Comparison of ENCODE assay signal across 10 mouse cellular contexts in genomic region chr6:99033062-99033461, GRCm38 (mm10).
DNase-seq lines count a peak whose midpoint lies in the region; ATAC-seq and TF ChIP-seq lines count a peak whose summit lies in the region.
"Had no signal": no experiment of that assay in that cellular context is flagged by ENCODE, and none has a peak within 500 bp of the region (broad histone marks: within the 10 kb centered on the region; RNA-seq: fewer than 3 reads in every experiment).

No protein-coding gene starts in this region.

- no peaks in the 10 kb centered on the region for H3K27me3 ChIP-seq in intestine, postnatal 0 days (replicated peaks; ENCODE audit: control insufficient read depth, insufficient read depth, low read length)
- H3K27me3 ChIP-seq in intestine, embryonic 16.5 days (replicated peaks; ENCODE audit: control insufficient read depth, insufficient read depth, low read length): no peaks in the 10 kb centered on the region
- H3K27me3 ChIP-seq in embryonic facial prominence, embryonic 11.5 days (ENCODE audit: control insufficient read depth, insufficient read depth, low read length): no peaks in the 10 kb centered on the region

- H3K9ac ChIP-seq in intestine, postnatal 0 days (ENCODE audit: low read depth, low read length): no peak overlapping the region
- H3K9ac ChIP-seq in intestine, embryonic 16.5 days (ENCODE audit: low read depth, low read length): no peak overlapping the region
- no peak overlapping the region for H3K9ac ChIP-seq in embryonic facial prominence, embryonic 11.5 days (replicated peaks; ENCODE audit: low read length)
- H3K9ac ChIP-seq: hindbrain, embryonic 15.5 days had no signal

- peak; percentile 67 for TF ChIP-seq CTCF in intestine, postnatal 0 days (IDR thresholded peaks at IDR 0.05; ENCODE audit: low read depth)

- H3K36me3 ChIP-seq in intestine, postnatal 0 days (ENCODE audit: control insufficient read depth, insufficient read depth): no peaks in the 10 kb centered on the region
- no peaks in the 10 kb centered on the region for H3K36me3 ChIP-seq in intestine, embryonic 16.5 days (ENCODE audit: control insufficient read depth, insufficient read depth, low read length)
- no peaks in the 10 kb centered on the region for H3K36me3 ChIP-seq in embryonic facial prominence, embryonic 11.5 days (replicated peaks; ENCODE audit: control insufficient read depth, insufficient read depth, low read depth, low read length)
- H3K36me3 ChIP-seq: hindbrain, embryonic 15.5 days had no signal

- intact Hi-C loops in heart, postnatal 25 days (cut with DNase I): loop anchor here (2.0 to 10.0 kb wide), 3 partner anchors 59 to 508 kb away; no protein-coding TSS in a partner anchor

- H3K9me3 ChIP-seq in intestine, postnatal 0 days (ENCODE audit: control insufficient read depth): no peaks in the 10 kb centered on the region
- H3K9me3 ChIP-seq in intestine, embryonic 16.5 days (ENCODE audit: control insufficient read depth, low read length): no peaks in the 10 kb centered on the region
- H3K9me3 ChIP-seq in embryonic facial prominence, embryonic 11.5 days (replicated peaks; ENCODE audit: control insufficient read depth, low read length): no peaks in the 10 kb centered on the region
- H3K9me3 ChIP-seq: hindbrain, embryonic 15.5 days had no signal

- 45% methylated on average over 6 of the region's 6 CpGs for WGBS in intestine, postnatal 0 days
- 40% methylated on average over 6 of the region's 6 CpGs for WGBS in intestine, embryonic 16.5 days
- WGBS in embryonic facial prominence, embryonic 11.5 days: 38% methylated on average over 6 of the region's 6 CpGs

- no peak overlapping the region for H3K4me2 ChIP-seq in intestine, postnatal 0 days (replicated peaks; ENCODE audit: low read depth)
- no peak overlapping the region for H3K4me2 ChIP-seq in intestine, embryonic 16.5 days (ENCODE audit: low read depth, low read length)
- no peak overlapping the region for H3K4me2 ChIP-seq in embryonic facial prominence, embryonic 11.5 days (ENCODE audit: low read depth, low read length)
- H3K4me2 ChIP-seq: hindbrain, embryonic 15.5 days had no signal

- peaks cover 7% of the 10 kb centered on the region for H3K4me1 ChIP-seq in intestine, postnatal 0 days (replicated peaks; ENCODE audit: control insufficient read depth, insufficient read depth, low read length)
- peaks cover 21% of the 10 kb centered on the region for H3K4me1 ChIP-seq in intestine, embryonic 16.5 days (ENCODE audit: control insufficient read depth, insufficient read depth, low read length)
- no peaks in the 10 kb centered on the region for H3K4me1 ChIP-seq in embryonic facial prominence, embryonic 11.5 days (ENCODE audit: control insufficient read depth, insufficient read depth, low read length)

- H3K27ac ChIP-seq in intestine, postnatal 0 days (ENCODE audit: low read depth, low read length): no peak overlapping the region
- no peak overlapping the region for H3K27ac ChIP-seq in intestine, embryonic 16.5 days (ENCODE audit: low read length)
- no peak overlapping the region for H3K27ac ChIP-seq in embryonic facial prominence, embryonic 11.5 days (replicated peaks; ENCODE audit: low read depth, low read length)
- H3K27ac ChIP-seq: hindbrain, embryonic 15.5 days had no signal

- no peak for ATAC-seq in intestine, postnatal 0 days
- ATAC-seq in intestine, embryonic 16.5 days: no peak
- no peak for ATAC-seq in embryonic facial prominence, embryonic 11.5 days (replicated peaks; ENCODE audit: insufficient number of reproducible peaks, low FRiP score, low TSS enrichment, low read depth)

- peak; percentile 38 to 40 for DNase-seq in urinary bladder, adult 18-20 months (ENCODE audit: low spot score in 2 of 2)
- DNase-seq in urinary bladder, postnatal 4 days (ENCODE audit: low spot score in 2 of 2): no peak
- peak; percentile 59 for DNase-seq in embryonic facial prominence, embryonic 11.5 days (ENCODE audit: low spot score)
- DNase-seq in frontal cortex, postnatal 25 days (ENCODE audit: low spot score in 2 of 2): no peak
- DNase-seq in layer of hippocampus, adult 18-20 months (ENCODE audit: low spot score in 2 of 2): no peak
- DNase-seq in heart, postnatal 25 days (ENCODE audit: low spot score): no peak
- DNase-seq: cerebellum, adult 8-10 months had no signal

- H3K4me3 ChIP-seq in intestine, postnatal 0 days (ENCODE audit: low read depth, low read length): no peak overlapping the region
- H3K4me3 ChIP-seq in intestine, embryonic 16.5 days (ENCODE audit: low read length): no peak overlapping the region
- H3K4me3 ChIP-seq in embryonic facial prominence, embryonic 11.5 days (ENCODE audit: low read depth, low read length): no peak overlapping the region
- H3K4me3 ChIP-seq: hindbrain, embryonic 15.5 days had no signal

Comparison
In these comparisons a context has a peak if more than half of its experiments do, and no peak if none do; other contexts are left out.
1. DNase-seq: peak in urinary bladder, adult 18-20 months (2 of 2) and embryonic facial prominence, embryonic 11.5 days (single experiment); none in urinary bladder, postnatal 4 days (0 of 2), frontal cortex, postnatal 25 days (0 of 2), layer of hippocampus, adult 18-20 months (0 of 2) and heart, postnatal 25 days (single experiment).